Mouse (Mus musculus) regulatory T cell (primary cell): ENCODE results near the gene Pym1.

Experiments
- in situ Hi-C: fragments of 300-600 bp; cut with MboI, MseI; formaldehyde crosslinking; loops from one replicate; pipeline ENCODE4 v1.15.1; 2025; ENCODE audit warnings: high pct_unique_total_duplicates

The Pym1 gene

GRCm38 (mm10) chr10:128744680-128745601, 2.7 kb upstream of the Pym1 start, which contains the start of gene Dgka:
TSS of gene Dgka (minus strand) at chr10:128744855.
- in situ Hi-C loops = no loop called here

- in situ Hi-C loops = no loop called here
Measured at GRCm38 (mm10) chr10:128745946-128746613, 1.6 kb upstream of the Pym1 start.

GRCm38 (mm10) chr10:128746972-128747645, 580 bp upstream of the Pym1 start:
- in situ Hi-C loops = no loop called here

- in situ Hi-C loops = no loop called here
Measured at GRCm38 (mm10) chr10:128748252-128748864, 669 bp downstream of the Pym1 start.

GRCm38 (mm10) chr10:128772895-128773294, 25.2 kb downstream of the Pym1 start:
- in situ Hi-C loops = no loop called here

- in situ Hi-C loops = no loop called here
Measured at GRCm38 (mm10) chr10:128773685-128774084, 26.0 kb downstream of the Pym1 start.

- in situ Hi-C loops = no loop called here
Measured at GRCm38 (mm10) chr10:128778441-128778840, 30.8 kb downstream of the Pym1 start.

GRCm38 (mm10) chr10:128779011-128779795, 31.5 kb downstream of the Pym1 start:
- in situ Hi-C loops = no loop called here

- in situ Hi-C loops = no loop called here
Measured at GRCm38 (mm10) chr10:128780200-128780599, 32.5 kb downstream of the Pym1 start.

GRCm38 (mm10) chr10:128790398-128791124, 42.9 kb downstream of the Pym1 start, which contains the start of gene Mmp19:
TSS of gene Mmp19 (plus strand) at chr10:128790910.
- in situ Hi-C loops = no loop called here

- in situ Hi-C loops = no loop called here
Measured at GRCm38 (mm10) chr10:128792041-128792440, 44.4 kb downstream of the Pym1 start.

GRCm38 (mm10) chr10:128793258-128793657, 45.6 kb downstream of the Pym1 start:
- in situ Hi-C loops = no loop called here

GRCm38 (mm10) chr10:128794391-128794790, 46.7 kb downstream of the Pym1 start:
- in situ Hi-C loops = no loop called here

- in situ Hi-C loops = no loop called here
Measured at GRCm38 (mm10) chr10:128795581-128795980, 47.9 kb downstream of the Pym1 start.

- in situ Hi-C loops = no loop called here
Measured at GRCm38 (mm10) chr10:128798676-128799075, 51.0 kb downstream of the Pym1 start.

- in situ Hi-C loops = no loop called here
Measured at GRCm38 (mm10) chr10:128801981-128802495, 54.3 kb downstream of the Pym1 start.

- in situ Hi-C loops = no loop called here
Measured at GRCm38 (mm10) chr10:128802956-128803355, 55.3 kb downstream of the Pym1 start.

- in situ Hi-C loops = no loop called here
Measured at GRCm38 (mm10) chr10:128803361-128803760, 55.7 kb downstream of the Pym1 start.

- in situ Hi-C loops = no loop called here
Measured at GRCm38 (mm10) chr10:128803771-128804270, 56.1 kb downstream of the Pym1 start, which contains the start of gene Dnajc14. TSS of gene Dnajc14 (plus strand) at chr10:128804062.
